Comparison of ENCODE assay signal across 14 mouse cellular contexts in the genomic region with DNA sequence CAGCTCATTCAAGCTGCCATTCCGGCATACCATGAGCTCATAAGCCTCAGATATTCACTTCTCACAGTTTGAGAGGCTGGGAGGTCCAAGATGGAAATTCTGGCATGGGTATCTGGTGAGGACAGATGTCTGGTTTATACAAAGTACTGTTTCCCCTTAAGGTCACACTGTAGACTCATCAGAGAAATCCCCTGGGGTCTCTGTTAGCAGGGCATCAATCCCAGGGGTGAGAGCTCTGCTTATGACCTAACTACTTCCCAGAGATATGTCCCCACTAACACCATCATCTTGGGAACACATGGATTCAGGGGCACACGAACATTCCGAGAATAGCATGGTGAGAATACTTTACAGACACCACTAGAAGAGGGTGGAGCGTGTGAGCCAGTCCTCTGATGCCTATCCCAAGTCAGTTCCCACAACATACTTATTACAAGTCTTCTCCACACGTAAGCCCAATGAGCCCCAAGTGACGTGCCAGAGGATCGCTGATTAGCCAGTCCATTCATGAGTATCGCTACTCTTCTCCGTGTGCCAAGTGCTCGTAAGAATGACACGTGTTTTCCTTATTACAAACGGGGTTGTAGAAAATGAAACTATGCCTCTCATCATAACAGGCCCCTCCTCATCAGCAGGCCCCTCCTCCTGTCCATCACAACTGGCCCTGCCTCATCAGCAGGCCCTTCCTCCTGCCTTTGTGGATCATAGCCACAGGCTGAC.
"Had no signal": no experiment of that assay in that cellular context is flagged by ENCODE, and none has a peak within 500 bp of the region (broad histone marks: within the 10 kb centered on the region; RNA-seq: fewer than 3 reads in every experiment).

No protein-coding gene starts in this region.

- ATAC-seq: intestine, postnatal 0 days had no signal

- H3K4me1 ChIP-seq: liver, embryonic 15.5 days; lung, embryonic 15.5 days had no signal

- H3K27me3 ChIP-seq: liver, embryonic 15.5 days; lung, embryonic 15.5 days; midbrain, embryonic 12.5 days; neural tube, embryonic 15.5 days had no signal

- DNase-seq: kidney, adult 8-10 months; kidney, postnatal 25 days; right cerebral cortex, postnatal 4 days; spleen, adult 18-20 months; thymus, adult 2 months; thymus, postnatal 36 days had no signal

- H3K9me3 ChIP-seq: limb, embryonic 10.5 days; liver, embryonic 15.5 days; lung, embryonic 15.5 days; midbrain, embryonic 12.5 days; neural tube, embryonic 15.5 days had no signal

- H3K36me3 ChIP-seq: limb, embryonic 10.5 days; liver, embryonic 15.5 days; lung, embryonic 15.5 days; midbrain, embryonic 12.5 days; neural tube, embryonic 15.5 days had no signal

- H3K27ac ChIP-seq: left cerebral cortex, adult 2 months; limb, embryonic 10.5 days; liver, embryonic 15.5 days; lung, embryonic 15.5 days; midbrain, embryonic 12.5 days; neural tube, embryonic 15.5 days had no signal

- H3K9ac ChIP-seq: liver, embryonic 15.5 days; lung, embryonic 15.5 days; midbrain, embryonic 12.5 days; neural tube, embryonic 15.5 days had no signal

- H3K4me2 ChIP-seq: liver, embryonic 11.5 days; liver, embryonic 15.5 days; lung, embryonic 15.5 days; midbrain, embryonic 12.5 days; neural tube, embryonic 15.5 days had no signal

- H3K4me3 ChIP-seq: left cerebral cortex, adult 2 months; limb, embryonic 10.5 days; liver, embryonic 15.5 days; lung, embryonic 15.5 days; midbrain, embryonic 12.5 days; neural tube, embryonic 15.5 days had no signal
